Mouse (Mus musculus) testis, postnatal 10 days (tissue): ENCODE measurements around the gene Cbwd1.
"Not testable (repeated sequence)": the region's sequence is repeated elsewhere in the genome, so short reads cannot be mapped to it uniquely, and the experiment has no call there.

Experiments used
- DNase-seq: peaks from one replicate; pipeline ENCODE4 v3.0.0; 2021; ENCODE audit warnings: low spot score

The Cbwd1 gene

DNA sequence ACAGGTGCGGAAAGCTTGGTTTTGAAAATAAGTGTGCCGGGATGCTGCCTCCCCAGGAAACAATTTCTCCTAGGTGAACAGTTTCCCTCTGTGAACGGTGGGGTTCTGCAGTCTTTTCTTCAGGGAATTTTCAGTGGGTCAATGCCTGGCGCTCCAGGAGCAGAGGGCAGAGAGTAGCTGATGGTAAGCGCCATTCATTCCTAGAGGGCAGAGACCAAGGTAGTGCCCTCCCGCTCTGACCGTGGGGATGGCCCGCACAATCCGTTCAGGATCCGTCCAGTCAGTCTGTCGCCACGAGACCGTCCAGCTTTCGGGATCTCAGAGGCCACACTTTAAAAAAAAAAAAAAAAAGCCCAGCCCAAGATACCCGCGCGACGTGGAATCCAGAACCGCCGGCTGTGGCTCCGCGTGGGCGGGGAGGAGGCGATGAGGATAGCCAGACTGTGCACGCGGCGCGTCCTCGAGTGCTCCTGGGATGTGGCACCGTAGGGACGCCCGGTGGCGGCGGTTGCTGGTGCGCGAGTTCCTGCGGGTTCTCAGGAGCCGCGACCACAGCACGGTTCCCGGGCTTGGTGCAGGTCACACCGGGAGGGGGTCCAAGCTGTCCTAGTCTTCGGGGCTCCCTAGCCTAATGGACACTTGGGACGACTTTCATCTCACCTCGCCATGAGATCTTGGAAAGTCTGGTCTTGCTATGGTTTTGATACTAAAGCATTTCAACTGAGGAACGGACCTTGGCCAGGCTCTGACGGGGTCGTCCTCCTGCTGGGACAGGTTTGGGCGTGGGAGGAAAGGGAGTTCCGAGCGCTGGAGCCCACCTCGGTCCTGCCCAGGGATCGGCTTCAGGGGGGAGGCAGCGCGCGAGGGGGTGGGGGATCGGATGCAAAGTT, 64.2 kb downstream of the Cbwd1 start:
- DNase-seq = peak; percentile 56

DNA sequence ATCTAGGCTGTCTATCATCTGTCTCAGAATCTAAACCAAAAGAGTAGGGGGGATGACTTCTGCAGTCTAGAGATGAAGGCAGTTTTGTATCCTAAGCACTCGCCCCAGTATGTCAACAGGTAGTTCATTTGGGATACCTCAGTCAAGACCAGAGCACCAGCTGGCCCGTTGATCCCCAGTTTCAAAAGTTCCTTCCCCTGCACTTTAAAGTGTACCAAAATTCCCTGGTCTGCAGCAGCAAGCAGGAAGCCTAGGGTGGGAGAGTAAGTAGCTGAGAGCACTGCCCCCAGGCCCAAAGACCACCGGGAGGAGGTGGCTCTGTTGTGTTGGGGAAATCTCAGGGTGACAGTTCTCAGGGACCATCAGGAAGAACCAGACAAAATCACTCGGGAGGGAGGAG, 64.9 kb downstream of the Cbwd1 start:
- no peak for DNase-seq

DNA sequence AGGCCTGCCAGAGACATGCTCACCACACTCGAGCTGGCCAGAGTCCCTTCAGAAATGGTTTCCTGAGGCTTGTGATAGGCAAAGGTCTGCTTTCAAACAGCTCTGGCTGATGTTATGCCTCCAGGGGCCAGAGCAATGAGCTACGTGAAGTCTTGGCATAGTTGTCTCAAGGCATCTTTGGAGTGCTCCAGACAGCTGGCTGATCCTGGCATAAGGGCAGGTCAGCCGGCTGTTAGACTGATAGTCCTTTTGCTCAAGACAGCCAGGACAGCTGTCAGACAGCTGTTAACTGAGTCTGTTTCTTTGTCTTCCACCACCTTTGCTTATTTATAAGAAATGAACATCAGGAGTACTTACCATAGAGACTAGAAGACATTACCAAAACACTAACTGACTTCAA, 74.5 kb downstream of the Cbwd1 start:
- DNase-seq = no peak

DNA sequence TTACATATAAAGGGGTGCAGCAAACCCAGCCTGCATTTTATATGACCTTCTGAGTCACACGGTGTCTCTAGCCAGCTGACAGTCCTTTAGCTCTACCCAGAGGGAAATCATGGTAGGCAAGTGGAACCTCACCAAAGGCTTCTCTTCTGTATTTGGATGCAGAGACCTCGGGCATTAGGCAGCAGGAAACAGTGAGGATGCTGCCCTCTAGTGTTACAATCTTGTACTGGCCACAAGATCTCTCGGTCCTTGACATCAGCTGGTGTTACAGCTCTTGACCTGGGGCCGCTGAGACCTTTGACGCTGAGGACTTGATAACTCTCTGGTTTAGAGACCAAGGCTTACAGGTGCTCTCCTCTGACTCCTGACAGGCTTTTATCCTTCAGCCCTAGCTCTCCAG, 75.9 kb downstream of the Cbwd1 start:
- DNase-seq = peak; percentile 59

DNA sequence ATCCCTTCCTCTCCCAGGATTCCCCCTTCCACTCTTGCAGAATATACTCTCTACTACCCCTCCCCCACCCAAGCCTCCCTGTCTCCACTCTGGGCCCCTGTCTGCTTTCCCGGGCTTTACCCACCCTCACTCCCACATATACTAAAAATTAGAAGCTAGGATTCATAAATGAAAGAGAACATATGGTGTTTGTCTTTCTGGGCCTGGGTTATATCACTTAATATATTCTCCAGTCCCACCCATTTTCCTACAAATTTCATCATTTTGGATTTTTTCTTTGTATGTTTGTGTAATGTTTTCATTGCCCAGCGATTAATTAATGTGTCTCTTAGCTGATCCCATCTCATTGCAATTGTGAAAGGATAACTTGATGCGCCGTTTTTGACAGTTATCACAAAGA, 80.2 kb downstream of the Cbwd1 start:
- DNase-seq = no peak

DNA sequence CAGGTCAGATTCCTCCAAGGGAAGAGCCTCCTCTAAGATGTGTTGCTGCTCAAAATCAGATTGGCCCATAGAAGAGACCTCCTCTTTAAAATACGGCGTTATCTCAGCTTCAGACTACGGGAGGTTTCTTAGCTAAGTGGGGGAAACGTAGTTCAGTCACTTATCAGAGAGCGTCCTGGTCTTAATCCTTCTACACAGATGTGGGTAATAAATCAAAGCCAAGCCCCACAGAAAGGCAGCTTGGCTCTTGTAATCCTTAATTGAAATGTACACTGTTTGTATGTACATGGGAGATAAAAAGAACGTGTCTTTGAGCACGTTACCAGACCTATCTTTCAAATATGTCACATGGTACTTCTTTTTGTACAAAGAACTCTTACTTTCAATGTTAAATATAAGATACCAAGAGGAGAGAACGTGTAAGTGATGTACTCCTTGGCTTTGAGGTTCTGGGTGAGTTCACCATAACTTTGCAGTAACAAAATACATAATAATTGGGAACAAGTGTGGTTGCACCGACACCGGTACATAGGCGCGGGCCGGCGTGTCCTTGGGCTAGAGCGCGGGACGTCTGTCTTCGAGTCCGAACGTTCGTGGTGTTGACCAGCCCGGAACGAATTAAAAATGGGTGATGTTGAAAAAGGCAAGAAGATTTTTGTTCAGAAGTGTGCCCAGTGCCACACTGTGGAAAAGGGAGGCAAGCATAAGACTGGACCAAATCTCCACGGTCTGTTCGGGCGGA, 86.1 kb downstream of the Cbwd1 start, which contains the start of gene Gm10053:
Gm10053 (plus strand) TSS at position 558 of the 742 bp plus-strand sequence.
- not testable (repeated sequence) for DNase-seq

DNA sequence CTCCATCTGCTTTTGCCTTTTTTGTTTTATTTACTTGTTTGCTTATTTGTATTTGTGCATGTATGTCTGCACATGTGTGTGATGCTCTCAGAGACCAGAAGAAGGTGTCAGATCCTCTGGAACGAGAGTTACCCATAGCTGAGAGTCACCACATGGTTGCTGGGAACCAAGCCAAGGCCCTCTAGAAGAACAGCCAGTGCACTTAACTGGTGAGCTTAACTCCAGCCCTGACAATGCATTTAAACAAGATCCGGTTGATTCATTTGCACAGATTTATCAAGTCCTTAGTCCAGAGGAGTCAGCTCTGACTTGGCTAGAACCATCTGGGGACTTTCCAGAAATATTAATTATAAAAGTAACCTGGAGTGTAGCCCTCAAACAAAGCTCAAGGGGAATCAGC, 87.5 kb downstream of the Cbwd1 start:
- DNase-seq = no peak

DNA sequence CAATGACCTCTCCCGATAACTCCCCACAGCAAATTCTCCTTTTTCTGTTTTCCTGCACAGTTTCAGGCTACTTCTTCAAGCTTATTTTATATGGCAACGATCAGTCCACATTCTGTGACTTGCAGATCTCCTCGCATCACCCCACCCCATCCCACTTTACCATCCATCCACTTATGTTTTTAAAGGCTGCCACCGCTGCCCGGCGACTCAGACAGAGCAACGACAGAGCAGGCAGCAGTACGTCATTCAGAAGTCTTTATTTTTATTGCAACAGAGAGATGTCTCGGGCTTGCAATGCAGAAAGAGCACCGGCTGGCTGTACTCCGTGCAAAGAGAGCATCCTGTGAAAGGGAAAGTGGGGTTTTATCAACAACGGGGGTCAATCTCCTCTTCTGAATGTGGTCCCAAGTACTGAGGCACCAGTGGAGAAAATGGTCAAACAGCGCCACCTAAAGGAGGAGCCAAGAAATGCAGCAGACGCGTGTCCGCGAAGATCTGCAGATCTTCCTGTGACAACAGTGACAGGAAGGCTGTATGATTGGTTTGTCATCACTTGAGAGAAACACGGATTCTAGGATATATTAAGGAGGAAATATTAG, 90.3 kb downstream of the Cbwd1 start:
- peak; percentile 84 for DNase-seq
